Mouse (Mus musculus) olfactory bulb, adult 2 months (tissue): Measurements from ENCODE around the gene Ergic1.

Experiments used
- CTCF ChIP-seq: fragments of 200-500 bp; IDR thresholded peaks from 2 replicates; pipeline ENCODE4 v1.5.1; 2012; ENCODE audit warnings: low read depth, mild to moderate bottlenecking, low read length, moderate library complexity; ENCODE audit not compliant: insufficient read depth
- POLR2A ChIP-seq: fragments of 200-500 bp; IDR thresholded peaks from 2 replicates; pipeline ENCODE4 v1.6.1; 2012; ENCODE audit warnings: mild to moderate bottlenecking, low read depth, low read length, moderate library complexity; ENCODE audit not compliant: insufficient read depth

DNA sequence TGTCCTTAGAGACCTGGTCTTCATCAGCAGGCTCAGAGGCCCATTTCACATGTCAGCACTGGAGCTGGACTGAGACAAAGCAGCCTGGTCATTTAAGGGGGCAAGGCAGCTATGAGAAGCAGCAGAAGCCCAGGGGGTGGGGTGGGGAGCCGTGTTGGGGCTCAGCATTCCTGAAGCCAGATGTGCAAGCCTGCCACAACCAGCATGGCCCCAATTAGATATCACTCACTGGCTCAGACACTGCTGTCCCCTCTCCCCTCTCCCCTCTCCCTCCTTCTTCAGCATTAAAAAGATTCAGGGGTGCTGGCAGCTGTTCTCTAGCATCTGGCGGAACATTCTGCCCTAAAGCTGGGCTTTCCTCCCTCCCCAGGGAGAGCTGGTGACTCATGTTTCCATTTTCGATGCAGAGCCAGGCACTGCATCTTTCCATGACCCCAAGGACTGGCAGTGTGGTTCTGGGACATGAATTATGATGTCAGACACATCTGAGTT, 30.7 kb upstream of the Ergic1 start:
- TF ChIP-seq CTCF, result no peak
- TF ChIP-seq POLR2A, result no peak
